Mouse (Mus musculus) small intestine, adult 2 months (tissue): ENCODE measurements around the gene Olfr893.

Experiments used
- CTCF ChIP-seq: fragments of 200-500 bp; IDR thresholded peaks from 2 replicates; pipeline ENCODE4 v1.5.1; 2012; ENCODE audit warnings: low read depth, mild to moderate bottlenecking, control low read depth, inconsistent platforms, low read length, moderate library complexity, mixed read lengths; ENCODE audit not compliant: insufficient replicate concordance, insufficient read length; ENCODE audit errors: extremely low read depth
- POLR2A ChIP-seq: fragments of 200-500 bp; IDR thresholded peaks from 2 replicates; pipeline ENCODE4 v1.6.1; 2012; ENCODE audit warnings: low read depth, mild to moderate bottlenecking, control low read depth, inconsistent platforms, low read length, moderate library complexity

DNA sequence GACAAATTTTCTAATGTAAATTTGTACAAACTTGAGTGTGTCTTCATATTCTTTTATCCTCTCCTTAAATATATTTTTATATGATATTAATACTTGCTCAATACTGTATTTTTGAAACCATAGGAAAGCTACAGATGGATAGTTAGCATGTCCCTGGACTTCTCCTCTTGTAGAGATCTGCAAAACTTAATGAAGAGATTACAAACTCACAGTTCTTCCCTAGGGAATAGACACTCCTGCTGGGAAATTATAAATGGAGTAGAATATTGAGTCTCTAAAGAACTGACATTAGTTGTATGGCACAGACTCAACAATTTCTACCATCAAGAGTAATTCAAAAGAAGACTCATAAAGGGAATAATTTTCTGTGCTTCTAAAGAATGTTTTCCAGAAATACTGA is 9.6 kb downstream of the Olfr893 start, which contains the start of gene Olfr894:
- TF ChIP-seq CTCF (no peak), POLR2A (no peak)
